Mouse (Mus musculus) stomach, postnatal 0 days (tissue): Measurements from ENCODE around the gene Zfp874a.
"Not testable (repeated sequence)": the region's sequence is repeated elsewhere in the genome, so short reads cannot be mapped to it uniquely, and the experiment has no call there.

Experiments
- CTCF ChIP-seq: IDR thresholded peaks from 2 replicates; pipeline ENCODE4 v1.5.1; 2016; ENCODE audit warnings: antibody characterized with exemption, low read depth, mild to moderate bottlenecking, moderate library complexity
- EP300 ChIP-seq: optimal IDR thresholded peaks from 2 replicates; pipeline ENCODE3; 2016; ENCODE audit warnings: antibody characterized with exemption

DNA sequence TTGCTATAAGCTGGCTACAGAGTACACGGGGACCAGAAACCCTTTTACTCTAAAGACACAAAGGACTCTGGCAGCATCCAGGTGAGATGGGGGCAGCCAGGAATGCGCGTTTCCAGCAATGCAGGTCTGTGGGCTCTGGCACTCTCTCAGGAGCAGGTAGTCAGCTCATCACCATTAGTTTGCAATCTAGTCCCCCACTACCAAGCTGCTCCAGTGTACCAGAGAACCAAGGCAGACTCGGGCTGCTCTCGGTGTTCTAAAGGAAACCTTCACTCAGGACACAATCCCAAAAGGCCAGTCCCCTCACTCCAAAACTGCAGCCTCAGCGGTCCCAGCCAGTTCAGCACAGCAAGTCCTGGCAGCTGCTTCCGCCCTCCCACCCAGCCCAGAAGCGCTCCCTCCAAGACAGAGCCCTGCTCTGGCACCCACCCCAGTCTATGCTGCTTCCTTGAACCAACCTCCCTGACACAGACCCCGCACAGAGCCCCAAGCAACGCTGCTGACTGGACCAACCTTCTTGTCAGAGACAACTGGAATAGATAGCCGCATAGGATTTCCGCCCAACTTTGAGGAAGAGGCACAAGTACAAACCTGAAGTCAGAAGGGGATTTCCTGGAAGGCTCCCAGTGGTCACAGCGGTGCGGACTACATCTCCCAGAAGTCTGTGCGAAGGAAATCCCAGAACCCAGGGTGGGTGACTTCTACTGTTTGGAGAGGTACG lies 52.1 kb downstream of the Zfp874a start, which contains the start of gene Zfp429:
- not testable (repeated sequence) for TF ChIP-seq CTCF, EP300
